Mouse (Mus musculus): ENCODE measurements around the gene Arhgef25. TPM values are rescaled to one million over a fixed set of nuclear protein-coding genes. Genes with fewer than 3 reads are reported as not detected.

Arhgef25 gene
- polyA plus RNA-seq, 1 experiment from 2014 or later, result 31.7 TPM

- H3K9ac ChIP-seq (ENCODE audit: low read length), result no peak overlapping the region
- no peak overlapping the region for H3K27ac ChIP-seq (ENCODE audit: low read depth, low read length)
- WGBS, result 2% methylated on average over 23 of the region's 23 CpGs
- peak; percentile 51 for ATAC-seq (ENCODE audit: insufficient read depth, low FRiP score, low TSS enrichment)
- H3K27me3 ChIP-seq (ENCODE audit: control insufficient read depth, insufficient read depth, low read length), result peaks cover 40% of the 10 kb centered on the region
- no peaks in the 10 kb centered on the region for H3K9me3 ChIP-seq (ENCODE audit: control insufficient read depth, low read length)
- peaks cover 11% of the 10 kb centered on the region; the same call in 1 of the 2 replicates for H3K4me1 ChIP-seq (ENCODE audit: control insufficient read depth, insufficient read depth, low read length)
- H3K36me3 ChIP-seq (ENCODE audit: control insufficient read depth, insufficient read depth, low read length), result no peaks in the 10 kb centered on the region
- DNase-seq (ENCODE audit: low spot score), result peak; percentile 89
- peak overlapping the region; percentile 27 for H3K4me2 ChIP-seq (ENCODE audit: low read depth)
- peak overlapping the region; percentile 24; the same call in 1 of the 2 replicates for H3K4me3 ChIP-seq (ENCODE audit: low read depth, low read length)
These were observed 12.2 kb downstream of the Arhgef25 start for GRCm38 (mm10) chr10:127177719-127178118.

DNA sequence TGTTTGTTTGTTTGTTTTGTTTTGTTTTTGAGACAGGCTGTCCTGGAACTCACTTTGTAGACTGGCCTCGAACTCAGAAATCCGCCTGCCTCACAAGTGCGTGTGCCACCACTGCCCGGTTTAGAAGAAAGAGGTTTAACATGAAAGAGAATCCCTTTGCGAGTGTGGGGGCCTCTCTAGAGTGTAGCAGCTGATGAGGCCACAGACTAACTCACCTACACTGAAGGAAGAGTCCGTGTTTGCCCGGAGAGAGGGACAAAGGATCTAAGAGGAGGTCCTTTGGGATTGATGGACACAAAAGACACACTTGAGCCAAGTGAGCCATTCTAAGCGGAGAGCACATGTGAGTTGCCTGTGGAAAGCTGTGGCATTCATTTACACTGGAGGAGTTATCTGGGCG, 12.6 kb downstream of the Arhgef25 start:
- no peak overlapping the region for H3K4me2 ChIP-seq (ENCODE audit: low read depth)
- WGBS, result 26% methylated on average over 9 of the region's 9 CpGs
- H3K27me3 ChIP-seq (ENCODE audit: control insufficient read depth, insufficient read depth, low read length), result peaks cover 40% of the 10 kb centered on the region
- H3K4me1 ChIP-seq (ENCODE audit: control insufficient read depth, insufficient read depth, low read length), result peaks cover 11% of the 10 kb centered on the region; the same call in 1 of the 2 replicates
- H3K4me3 ChIP-seq (ENCODE audit: low read depth, low read length), result no peak overlapping the region
- no peaks in the 10 kb centered on the region for H3K36me3 ChIP-seq (ENCODE audit: control insufficient read depth, insufficient read depth, low read length)
- ATAC-seq (ENCODE audit: insufficient read depth, low FRiP score, low TSS enrichment), result no peak
- no peak for DNase-seq (ENCODE audit: low spot score)
- no peak overlapping the region for H3K27ac ChIP-seq (ENCODE audit: low read depth, low read length)
- no peak overlapping the region for H3K9ac ChIP-seq (ENCODE audit: low read length)
- H3K9me3 ChIP-seq (ENCODE audit: control insufficient read depth, low read length), result no peaks in the 10 kb centered on the region

DNA sequence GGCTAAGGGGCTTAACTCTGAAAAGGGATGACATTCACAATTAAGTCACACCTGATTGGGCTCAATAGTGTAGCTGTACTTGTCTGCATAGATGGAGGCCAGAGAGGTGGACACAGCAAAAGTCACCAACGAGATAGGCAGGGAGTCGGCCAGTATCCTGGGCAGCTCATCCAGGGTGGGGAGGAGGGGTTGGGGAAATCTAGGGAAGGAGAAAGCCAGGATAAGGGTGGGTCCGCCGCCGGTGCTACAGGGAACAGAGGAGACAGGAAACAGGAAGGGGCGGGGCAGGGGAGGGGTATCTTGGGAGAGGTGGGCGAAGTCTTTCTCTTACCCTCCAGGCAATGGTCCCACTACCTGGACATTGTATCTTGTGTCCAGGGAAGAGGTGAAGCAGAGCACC, 13.1 kb downstream of the Arhgef25 start:
- H3K4me2 ChIP-seq (ENCODE audit: low read depth), result no peak overlapping the region
- peaks cover 11% of the 10 kb centered on the region; the same call in 1 of the 2 replicates for H3K4me1 ChIP-seq (ENCODE audit: control insufficient read depth, insufficient read depth, low read length)
- no peak overlapping the region for H3K4me3 ChIP-seq (ENCODE audit: low read depth, low read length)
- no peak overlapping the region for H3K9ac ChIP-seq (ENCODE audit: low read length)
- peaks cover 41% of the 10 kb centered on the region for H3K27me3 ChIP-seq (ENCODE audit: control insufficient read depth, insufficient read depth, low read length)
- DNase-seq (ENCODE audit: low spot score) (no peak), ATAC-seq (ENCODE audit: insufficient read depth, low FRiP score, low TSS enrichment) (no peak)
- H3K27ac ChIP-seq (ENCODE audit: low read depth, low read length), result no peak overlapping the region
- 5% methylated on average over 7 of the region's 7 CpGs for whole genome bisulfite sequencing
- no peaks in the 10 kb centered on the region for H3K9me3 ChIP-seq (ENCODE audit: control insufficient read depth, low read length)
- H3K36me3 ChIP-seq (ENCODE audit: control insufficient read depth, insufficient read depth, low read length), result no peaks in the 10 kb centered on the region

DNA sequence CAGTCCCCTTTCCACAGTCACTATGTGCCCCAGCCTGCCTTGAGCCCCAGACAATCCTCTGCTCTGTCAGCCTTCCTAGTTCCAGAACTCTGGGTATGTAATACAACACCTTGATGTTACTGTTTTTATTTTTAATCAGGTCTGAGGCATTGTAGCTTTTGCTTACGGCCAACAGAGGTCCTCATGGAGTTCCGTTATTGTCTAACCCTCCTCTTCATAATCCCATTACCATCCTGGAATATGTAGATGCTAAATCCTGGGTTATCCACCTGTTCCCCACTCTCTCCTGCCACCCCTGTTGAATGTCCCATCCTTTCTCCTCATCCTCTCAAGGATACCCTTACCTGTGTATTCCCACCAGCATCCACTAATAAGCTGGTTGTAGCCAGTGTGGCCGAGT, 13.7 kb downstream of the Arhgef25 start:
- no peak for ATAC-seq (ENCODE audit: insufficient read depth, low FRiP score, low TSS enrichment)
- Histone ChIP-seq H3K27me3 (ENCODE audit: control insufficient read depth, insufficient read depth, low read length) (peaks cover 43% of the 10 kb centered on the region), H3K36me3 (ENCODE audit: control insufficient read depth, insufficient read depth, low read length) (no peaks in the 10 kb centered on the region), H3K4me3 (ENCODE audit: low read depth, low read length) (no peak overlapping the region), H3K4me2 (ENCODE audit: low read depth) (no peak overlapping the region), H3K27ac (ENCODE audit: low read depth, low read length) (no peak overlapping the region), H3K4me1 (ENCODE audit: control insufficient read depth, insufficient read depth, low read length) (peaks cover 11% of the 10 kb centered on the region; the same call in 1 of the 2 replicates), H3K9ac (ENCODE audit: low read length) (no peak overlapping the region), H3K9me3 (ENCODE audit: control insufficient read depth, low read length) (no peaks in the 10 kb centered on the region)
- DNase-seq (ENCODE audit: low spot score), result no peak
- WGBS, result 43% methylated on average over 3 of the region's 3 CpGs

DNA sequence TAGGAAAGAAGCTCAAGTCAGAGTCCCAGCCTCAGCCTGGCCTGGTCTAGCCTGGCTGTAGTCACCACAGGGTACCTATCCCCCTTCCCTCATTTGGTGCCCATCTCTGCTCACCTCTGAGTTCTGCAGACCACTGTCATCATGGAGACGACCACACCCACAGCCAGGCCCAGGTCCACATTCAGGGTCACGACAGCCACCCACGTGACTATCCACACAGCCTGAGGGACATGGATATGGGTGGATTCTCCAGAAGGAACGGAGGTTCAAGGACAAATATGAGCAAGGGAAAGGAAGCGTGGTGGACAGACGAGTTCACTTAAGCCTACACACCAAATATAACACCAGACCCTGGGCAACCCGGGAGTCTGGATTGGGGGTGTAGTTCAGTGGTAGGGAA, 15.7 kb downstream of the Arhgef25 start:
- Histone ChIP-seq H3K9ac (ENCODE audit: low read length) (no peak overlapping the region), H3K9me3 (ENCODE audit: control insufficient read depth, low read length) (no peaks in the 10 kb centered on the region), H3K4me1 (ENCODE audit: control insufficient read depth, insufficient read depth, low read length) (peaks cover 9% of the 10 kb centered on the region), H3K4me2 (ENCODE audit: low read depth) (no peak overlapping the region), H3K27me3 (ENCODE audit: control insufficient read depth, insufficient read depth, low read length) (peaks cover 43% of the 10 kb centered on the region), H3K27ac (ENCODE audit: low read depth, low read length) (no peak overlapping the region), H3K4me3 (ENCODE audit: low read depth, low read length) (no peak overlapping the region), H3K36me3 (ENCODE audit: control insufficient read depth, insufficient read depth, low read length) (no peaks in the 10 kb centered on the region)
- no peak for ATAC-seq (ENCODE audit: insufficient read depth, low FRiP score, low TSS enrichment)
- 94% methylated on average over 7 of the region's 7 CpGs for WGBS
- no peak for DNase-seq (ENCODE audit: low spot score)

GRCm38 (mm10) chr10:127173148-127174065, 16.5 kb downstream of the Arhgef25 start:
- 83% methylated on average over 16 of the region's 16 CpGs for WGBS
- Histone ChIP-seq H3K27me3 (ENCODE audit: control insufficient read depth, insufficient read depth, low read length) (peaks cover 40% of the 10 kb centered on the region), H3K27ac (ENCODE audit: low read depth, low read length) (no peak overlapping the region), H3K4me2 (ENCODE audit: low read depth) (no peak overlapping the region), H3K36me3 (ENCODE audit: control insufficient read depth, insufficient read depth, low read length) (no peaks in the 10 kb centered on the region), H3K9ac (ENCODE audit: low read length) (no peak overlapping the region), H3K4me3 (ENCODE audit: low read depth, low read length) (no peak overlapping the region), H3K4me1 (ENCODE audit: control insufficient read depth, insufficient read depth, low read length) (peaks cover 9% of the 10 kb centered on the region), H3K9me3 (ENCODE audit: control insufficient read depth, low read length) (no peaks in the 10 kb centered on the region)
- DNase-seq (ENCODE audit: low spot score) (no peak), ATAC-seq (ENCODE audit: insufficient read depth, low FRiP score, low TSS enrichment) (no peak)

GRCm38 (mm10) chr10:127171631-127172200, 18.2 kb downstream of the Arhgef25 start:
- H3K9ac ChIP-seq (ENCODE audit: low read length), result no peak overlapping the region
- 91% methylated on average over 15 of the region's 15 CpGs for WGBS
- no peak for DNase-seq (ENCODE audit: low spot score)
- no peak overlapping the region for H3K4me3 ChIP-seq (ENCODE audit: low read depth, low read length)
- H3K36me3 ChIP-seq (ENCODE audit: control insufficient read depth, insufficient read depth, low read length), result no peaks in the 10 kb centered on the region
- no peaks in the 10 kb centered on the region for H3K9me3 ChIP-seq (ENCODE audit: control insufficient read depth, low read length)
- H3K27ac ChIP-seq (ENCODE audit: low read depth, low read length), result no peak overlapping the region
- no peak overlapping the region for H3K4me2 ChIP-seq (ENCODE audit: low read depth)
- H3K4me1 ChIP-seq (ENCODE audit: control insufficient read depth, insufficient read depth, low read length), result peaks cover 4% of the 10 kb centered on the region; the same call in 1 of the 2 replicates
- peaks cover 44% of the 10 kb centered on the region for H3K27me3 ChIP-seq (ENCODE audit: control insufficient read depth, insufficient read depth, low read length)
- ATAC-seq (ENCODE audit: insufficient read depth, low FRiP score, low TSS enrichment), result no peak

DNA sequence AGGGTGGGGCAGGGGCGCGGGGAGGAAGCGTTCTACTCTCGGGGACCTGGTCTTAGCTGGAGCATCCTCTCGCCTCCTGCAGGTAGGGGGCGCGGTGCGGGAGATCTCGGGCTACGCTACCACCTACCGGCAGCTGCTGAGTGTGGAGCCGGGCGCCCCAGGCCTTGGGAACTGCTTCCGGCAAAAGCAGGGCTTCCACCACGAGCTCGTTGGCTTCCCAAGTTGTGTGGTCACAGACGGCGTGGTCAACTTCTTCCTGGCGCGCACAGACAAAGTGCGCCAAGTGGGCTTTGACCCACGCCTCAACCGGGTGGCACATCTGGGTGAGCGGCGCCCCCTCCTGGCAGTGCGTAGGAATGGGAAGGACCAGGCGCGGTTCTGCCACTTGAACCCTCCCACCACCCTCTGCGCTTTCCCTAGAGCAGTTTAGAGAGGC, 19.0 kb downstream of the Arhgef25 start:
- no peaks in the 10 kb centered on the region for H3K36me3 ChIP-seq (ENCODE audit: control insufficient read depth, insufficient read depth, low read length)
- peaks cover 51% of the 10 kb centered on the region for H3K27me3 ChIP-seq (ENCODE audit: control insufficient read depth, insufficient read depth, low read length)
- H3K4me1 ChIP-seq (ENCODE audit: control insufficient read depth, insufficient read depth, low read length), result peaks cover 4% of the 10 kb centered on the region; the same call in 1 of the 2 replicates
- no peak overlapping the region for H3K27ac ChIP-seq (ENCODE audit: low read depth, low read length)
- no peak overlapping the region for H3K9ac ChIP-seq (ENCODE audit: low read length)
- no peaks in the 10 kb centered on the region for H3K9me3 ChIP-seq (ENCODE audit: control insufficient read depth, low read length)
- WGBS, result under 1% methylated on average over 29 of the region's 29 CpGs
- DNase-seq (ENCODE audit: low spot score) (peak; percentile 81), ATAC-seq (ENCODE audit: insufficient read depth, low FRiP score, low TSS enrichment) (peak; percentile 54; the same call in 1 of the 2 replicates)
- H3K4me2 ChIP-seq (ENCODE audit: low read depth), result peak overlapping the region; percentile 45
- peak overlapping the region; percentile 25 for H3K4me3 ChIP-seq (ENCODE audit: low read depth, low read length)
